13 mouse cellular contexts compared by ENCODE assay signal in genomic region chr12:3825714-3826080, GRCm38 (mm10). TPM values are rescaled to one million over a fixed set of nuclear protein-coding genes. Genes with fewer than 3 reads are reported as not detected.
DNase-seq lines count a peak whose midpoint lies in the region; ATAC-seq and TF ChIP-seq lines count a peak whose summit lies in the region.
"Had no signal": no experiment of that assay in that cellular context is flagged by ENCODE, and none has a peak within 500 bp of the region (broad histone marks: within the 10 kb centered on the region; RNA-seq: fewer than 3 reads in every experiment).

No protein-coding gene starts in this region.

- no peak overlapping the region for H3K9ac ChIP-seq in heart, embryonic 11.5 days (ENCODE audit: low read depth, low read length)
- H3K9ac ChIP-seq in lung, embryonic 14.5 days = no peak overlapping the region
- H3K9ac ChIP-seq in intestine, embryonic 14.5 days (ENCODE audit: low read length) = no peak overlapping the region
- H3K9ac ChIP-seq: midbrain, embryonic 15.5 days had no signal

- ATAC-seq in heart, embryonic 11.5 days (replicated peaks; ENCODE audit: insufficient number of reproducible peaks, low FRiP score, low TSS enrichment) = 0 out of 2 replicates have a peak, but pooled peaks have one; percentile 32
- ATAC-seq in lung, embryonic 14.5 days (ENCODE audit: insufficient read depth) = peak; percentile 62; the same call in 1 of the 2 replicates
- peak; percentile 55 for ATAC-seq in intestine, embryonic 14.5 days (replicated peaks; ENCODE audit: low FRiP score, low TSS enrichment, low read depth)
- no peak for ATAC-seq in megakaryocyte, adult 5-6 weeks (ENCODE audit: poor library complexity, severe bottlenecking)
- ATAC-seq: midbrain, embryonic 15.5 days had no signal

- no peak overlapping the region for H3K4me3 ChIP-seq in heart, embryonic 11.5 days (ENCODE audit: low read depth, low read length)
- no peak overlapping the region for H3K4me3 ChIP-seq in lung, embryonic 14.5 days (ENCODE audit: low read depth, low read length)
- H3K4me3 ChIP-seq in intestine, embryonic 14.5 days (ENCODE audit: low read depth, low read length) = no peak overlapping the region
- peak overlapping the region; percentile 40 for H3K4me3 ChIP-seq in small intestine, adult 2 months (ENCODE audit: low read depth, low read length)
- H3K4me3 ChIP-seq: midbrain, embryonic 15.5 days had no signal

- no peaks in the 10 kb centered on the region for H3K36me3 ChIP-seq in heart, embryonic 11.5 days (ENCODE audit: control insufficient read depth, insufficient read depth, low read length)
- H3K36me3 ChIP-seq in lung, embryonic 14.5 days (ENCODE audit: insufficient read depth) = 0 out of 2 replicates have a peak, but pooled peaks cover 3% of the 10 kb centered on the region
- no peaks in the 10 kb centered on the region for H3K36me3 ChIP-seq in intestine, embryonic 14.5 days (ENCODE audit: control insufficient read depth, insufficient read depth, low read length)
- no peaks in the 10 kb centered on the region for H3K36me3 ChIP-seq in small intestine, adult 2 months (ENCODE audit: control insufficient read depth, insufficient read depth, low read length)
- H3K36me3 ChIP-seq: midbrain, embryonic 15.5 days had no signal

- intact Hi-C loops in heart, postnatal 10 days (cut with DNase I) = no loop called here

- no peaks in the 10 kb centered on the region for H3K9me3 ChIP-seq in heart, embryonic 11.5 days (replicated peaks; ENCODE audit: control insufficient read depth, low read length)
- no peaks in the 10 kb centered on the region for H3K9me3 ChIP-seq in lung, embryonic 14.5 days (ENCODE audit: low read depth, low read length)
- H3K9me3 ChIP-seq in intestine, embryonic 14.5 days (ENCODE audit: control insufficient read depth, low read length) = no peaks in the 10 kb centered on the region
- H3K9me3 ChIP-seq: midbrain, embryonic 15.5 days had no signal

- WGBS in heart, embryonic 11.5 days (ENCODE audit: insufficient replicate concordance) = 30% methylated on average over 12 of the region's 12 CpGs
- 32% methylated on average over 12 of the region's 12 CpGs for WGBS in lung, embryonic 14.5 days
- 31% methylated on average over 12 of the region's 12 CpGs for WGBS in intestine, embryonic 14.5 days
- 30% methylated on average over 12 of the region's 12 CpGs for WGBS in small intestine, adult 2 months

- no peak overlapping the region for H3K27ac ChIP-seq in heart, embryonic 11.5 days (ENCODE audit: low read depth, low read length)
- peak overlapping the region; percentile 47; the same call in 1 of the 2 replicates for H3K27ac ChIP-seq in lung, embryonic 14.5 days (ENCODE audit: low read depth)
- no peak overlapping the region for H3K27ac ChIP-seq in intestine, embryonic 14.5 days (ENCODE audit: low read depth)
- no peak overlapping the region for H3K27ac ChIP-seq in small intestine, adult 2 months (ENCODE audit: insufficient read depth, low read depth, low read length)
- H3K27ac ChIP-seq: midbrain, embryonic 15.5 days had no signal

- peak overlapping the region; percentile 20; the same call in 1 of the 2 replicates for H3K4me2 ChIP-seq in heart, embryonic 11.5 days
- no peak overlapping the region for H3K4me2 ChIP-seq in lung, embryonic 14.5 days
- H3K4me2 ChIP-seq in intestine, embryonic 14.5 days (ENCODE audit: low read length) = no peak overlapping the region
- H3K4me2 ChIP-seq: midbrain, embryonic 15.5 days had no signal

- no peak for TF ChIP-seq CTCF in lung, embryonic 14.5 days (IDR thresholded peaks at IDR 0.05; ENCODE audit: low read depth)
- TF ChIP-seq CTCF in small intestine, adult 2 months (IDR thresholded peaks at IDR 0.05; ENCODE audit: extremely low read depth, insufficient read length, insufficient replicate concordance, low read depth, low read length) = no peak

- no peak for TF ChIP-seq POLR2A in small intestine, adult 2 months (IDR thresholded peaks at IDR 0.05; ENCODE audit: low read depth, low read length)

- H3K27me3 ChIP-seq in heart, embryonic 11.5 days (ENCODE audit: control insufficient read depth, insufficient read depth, low read length) = no peaks in the 10 kb centered on the region
- H3K27me3 ChIP-seq in lung, embryonic 14.5 days (ENCODE audit: insufficient read depth, low read length) = no peaks in the 10 kb centered on the region
- no peaks in the 10 kb centered on the region for H3K27me3 ChIP-seq in intestine, embryonic 14.5 days (replicated peaks; ENCODE audit: control insufficient read depth, insufficient read depth, low read length)
- no peaks in the 10 kb centered on the region for H3K27me3 ChIP-seq in small intestine, adult 2 months (ENCODE audit: control insufficient read depth, insufficient read depth, low read length)
- H3K27me3 ChIP-seq: midbrain, embryonic 15.5 days; Patski had no signal

- no peak for DNase-seq in heart, postnatal 10 days
- DNase-seq in lung, embryonic 14.5 days = no peak
- no peak for DNase-seq in lung, postnatal 4 days
- DNase-seq in intestine, embryonic 14.5 days (ENCODE audit: low spot score) = no peak
- no peak for DNase-seq in T-cell, adult 2 months (ENCODE audit: low spot score)
- DNase-seq: adrenal gland, postnatal 36 days; cerebellum, adult 2 months; spleen, adult 18-20 months had no signal

- peaks cover 41% of the 10 kb centered on the region for H3K4me1 ChIP-seq in heart, embryonic 11.5 days (ENCODE audit: control insufficient read depth, insufficient read depth, low read length)
- H3K4me1 ChIP-seq in lung, embryonic 14.5 days (ENCODE audit: insufficient read depth) = peaks cover 16% of the 10 kb centered on the region
- H3K4me1 ChIP-seq in intestine, embryonic 14.5 days (replicated peaks; ENCODE audit: control insufficient read depth, insufficient read depth, low read length) = peaks cover 29% of the 10 kb centered on the region
- H3K4me1 ChIP-seq in small intestine, adult 2 months (ENCODE audit: control insufficient read depth, insufficient read depth, insufficient read length, low read length) = peaks cover 28% of the 10 kb centered on the region

RNA-seq across cellular contexts. Expression of gene Dnmt3a, which starts 19.9 kb away (rescaled TPM):
- 55.1 and 60.1 TPM in 2 replicates for polyA plus RNA-seq in heart, embryonic 11.5 days (2014; fragmentation: Nextera tagmentation; extraction: Ambion mirVana)
- 100 to 1,000 TPM; 105 to 121 TPM for total RNA-seq in heart, postnatal 10 days (2021)
- polyA plus RNA-seq in lung, embryonic 14.5 days (2014; fragmentation: Nextera tagmentation; extraction: Ambion mirVana) = 88.0 and 95.5 TPM in 2 replicates
- polyA plus RNA-seq in intestine, embryonic 14.5 days (2014; fragmentation: Nextera tagmentation; extraction: Ambion mirVana) = 63.4 and 69.3 TPM in 2 replicates
- polyA plus RNA-seq in small intestine, adult 2 months (2012; rRNA removed) = 5.2 and 10.2 TPM in 2 replicates
- 3.5 and 5.5 TPM in 2 replicates for total RNA-seq in megakaryocyte, adult 5-6 weeks (2015)
- total RNA-seq in megakaryocyte, adult 5-6 weeks (2017) = 5.3 and 13.8 TPM in 2 replicates
